Mouse (Mus musculus): ENCODE results near the gene Ripor2.

- TF ChIP-seq CTCF (IDR thresholded peaks at IDR 0.05; ENCODE audit: low read depth, low read length) (no peak), EP300 (IDR thresholded peaks at IDR 0.05; ENCODE audit: insufficient read depth, low read depth, low read length) (no peak), POLR2A (IDR thresholded peaks at IDR 0.05; ENCODE audit: insufficient read depth, low read length) (no peak)
Observed at GRCm38 (mm10) chr13:24709656-24710396, 127.8 kb downstream of the Ripor2 start.

All from ES-Bruce4 (cell line).